Mouse (Mus musculus) urinary bladder, postnatal 4 days (tissue): Measurements from ENCODE around the gene Ppp1r1b.
"Not testable (repeated sequence)": the region's sequence is repeated elsewhere in the genome, so short reads cannot be mapped to it uniquely, and the experiment has no call there.

Experiments used
- DNase-seq, 2 experiments: peaks; one replicate each; pipeline ENCODE4 v3.0.0; 2021 to 2022; ENCODE audit warnings: low spot score in 2 of 2

Ppp1r1b gene

GRCm38 (mm10) chr11:98373244-98373643 lies 25.0 kb downstream of the Ppp1r1b start:
- DNase-seq, result no peak

DNA sequence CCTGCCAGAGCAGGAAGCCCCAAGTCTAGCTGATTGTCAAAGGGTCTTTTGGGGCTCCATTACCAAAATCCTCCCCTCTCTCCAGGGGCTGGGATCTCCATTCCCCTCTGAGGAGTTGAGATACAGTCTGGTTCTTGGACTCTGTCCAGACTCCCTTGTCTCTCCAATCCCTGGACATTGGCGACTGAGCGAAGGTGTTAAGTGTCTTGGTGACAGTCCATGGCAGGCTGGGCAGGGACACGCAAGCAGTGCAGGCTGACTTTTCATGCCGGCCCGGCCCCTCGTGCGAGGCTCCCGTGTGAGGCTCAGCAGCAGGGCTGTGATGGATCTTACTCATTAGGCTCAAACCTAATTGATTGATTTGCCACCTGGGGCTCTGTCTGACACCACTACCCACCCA lies 26.1 kb downstream of the Ppp1r1b start:
- DNase-seq, result no peak

GRCm38 (mm10) chr11:98376756-98377155 lies 28.6 kb downstream of the Ppp1r1b start:
- no peak for DNase-seq

- DNase-seq, result no peak
Observed at GRCm38 (mm10) chr11:98377787-98378186, 29.6 kb downstream of the Ppp1r1b start.

DNA sequence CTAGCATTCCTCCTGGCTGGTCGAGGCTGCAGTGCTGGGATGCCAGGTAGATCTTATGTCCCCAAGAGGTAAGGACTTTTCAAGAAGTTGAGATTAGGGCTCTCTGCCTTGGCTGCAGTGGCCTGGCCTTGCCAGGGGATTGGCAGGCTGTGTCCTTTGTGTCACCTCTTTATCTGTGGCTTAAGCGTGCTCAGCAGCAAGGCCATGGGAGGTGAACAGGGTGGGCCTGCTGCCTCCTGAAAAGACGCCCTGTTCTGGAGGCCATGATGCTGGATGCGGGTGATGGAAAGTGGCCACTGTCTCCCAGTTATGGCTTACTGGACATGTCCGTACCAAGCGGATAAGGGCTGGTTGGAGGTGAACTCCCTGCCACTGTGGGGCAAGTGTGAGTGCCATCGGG lies 31.2 kb downstream of the Ppp1r1b start:
- no peak for DNase-seq

- no peak for DNase-seq
Observed at GRCm38 (mm10) chr11:98380106-98380505, 31.9 kb downstream of the Ppp1r1b start.

- no peak for DNase-seq
Observed at GRCm38 (mm10) chr11:98381651-98382050, 33.4 kb downstream of the Ppp1r1b start.

DNA sequence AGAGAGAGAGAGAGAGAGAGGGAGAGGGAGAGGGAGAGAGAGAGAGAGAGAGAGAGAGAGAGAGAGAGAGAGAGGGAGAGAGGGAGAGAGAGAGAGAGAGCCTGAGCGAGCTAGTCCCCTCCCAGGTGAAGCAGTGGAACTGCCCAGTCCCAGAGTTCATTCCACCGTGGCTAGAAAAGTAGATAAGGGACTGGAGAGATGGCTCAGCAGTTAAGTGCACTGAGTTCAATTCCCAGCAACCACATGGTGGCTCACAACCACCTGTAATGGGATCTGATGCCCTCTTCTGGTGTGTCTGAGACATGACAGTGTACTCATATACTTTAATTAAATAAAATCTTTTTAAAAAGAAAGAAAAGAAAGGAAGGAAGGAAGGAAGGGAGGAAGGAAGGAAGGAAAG lies 34.2 kb downstream of the Ppp1r1b start:
- DNase-seq, result not testable (repeated sequence)

- no peak for DNase-seq
Observed at GRCm38 (mm10) chr11:98383261-98384030, 35.2 kb downstream of the Ppp1r1b start, which contains the start of gene Tcap. Gene Tcap, plus strand, starts transcription at chr11:98383811.

DNA sequence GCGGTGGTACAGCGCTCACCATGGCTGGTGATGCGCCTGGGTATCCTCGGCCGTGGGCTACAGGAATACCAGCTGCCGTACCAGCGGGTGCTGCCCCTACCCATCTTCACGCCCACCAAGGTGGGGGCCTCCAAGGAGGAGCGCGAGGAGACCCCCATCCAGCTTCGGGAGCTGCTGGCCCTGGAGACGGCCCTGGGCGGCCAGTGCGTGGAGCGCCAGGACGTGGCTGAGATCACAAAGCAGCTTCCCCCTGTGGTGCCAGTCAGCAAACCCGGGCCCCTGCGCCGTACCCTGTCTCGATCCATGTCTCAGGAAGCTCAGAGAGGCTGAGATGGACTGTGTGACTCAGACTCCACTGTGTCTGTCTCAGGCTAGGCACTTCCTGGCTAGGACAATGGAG lies 36.0 kb downstream of the Ppp1r1b start:
- no peak for DNase-seq

DNA sequence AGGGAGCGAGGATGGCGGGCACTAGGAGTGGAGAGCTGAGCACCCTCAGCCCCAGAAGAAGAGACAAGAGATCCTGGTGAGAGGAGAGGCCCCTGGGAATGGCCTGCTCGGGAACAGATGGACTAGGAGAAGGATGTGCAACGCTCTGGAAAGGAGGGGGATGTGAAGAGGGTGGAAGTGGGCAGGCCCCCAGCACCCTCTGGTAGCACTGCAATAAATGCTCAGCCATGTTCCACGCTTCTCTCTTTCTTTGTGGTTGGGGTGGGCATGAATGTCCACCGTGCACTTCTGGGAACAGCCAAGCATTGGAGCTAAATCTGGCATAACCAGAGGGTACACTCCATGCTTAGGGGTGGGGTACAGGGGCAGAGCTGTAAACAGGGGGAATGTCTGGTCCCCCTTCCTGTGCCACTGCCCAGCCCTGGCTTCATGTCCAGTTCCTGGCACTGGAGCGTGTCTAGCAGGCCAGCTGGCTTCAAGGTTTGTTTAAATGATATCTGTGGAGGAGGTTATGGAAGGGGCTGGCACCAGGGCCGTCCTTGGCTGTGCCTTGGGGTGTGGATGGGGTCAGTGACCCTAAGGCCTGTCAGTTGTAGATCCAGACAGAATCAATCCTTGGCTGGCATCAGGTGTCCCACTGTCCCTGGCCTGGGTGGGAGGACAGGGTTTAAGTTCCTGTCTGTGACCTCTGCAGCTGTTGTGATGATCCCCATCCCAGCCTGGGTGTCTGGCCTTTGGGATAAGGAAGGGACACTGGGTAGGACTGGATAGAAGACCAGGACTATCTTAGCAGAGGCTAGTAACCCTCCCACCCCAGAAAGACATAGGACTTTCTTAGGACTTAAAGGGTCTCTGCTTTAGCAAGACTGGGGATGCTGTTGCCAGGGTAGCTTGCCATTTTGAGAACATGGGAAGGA lies 36.8 kb downstream of the Ppp1r1b start:
- DNase-seq, result no peak

- DNase-seq, result no peak
Observed at GRCm38 (mm10) chr11:98385638-98386585, 37.7 kb downstream of the Ppp1r1b start, which contains the start of gene Pnmt. Gene Pnmt, plus strand, starts transcription at chr11:98386450.

- DNase-seq, result no peak
Observed at GRCm38 (mm10) chr11:98386596-98386995, 38.4 kb downstream of the Ppp1r1b start.

DNA sequence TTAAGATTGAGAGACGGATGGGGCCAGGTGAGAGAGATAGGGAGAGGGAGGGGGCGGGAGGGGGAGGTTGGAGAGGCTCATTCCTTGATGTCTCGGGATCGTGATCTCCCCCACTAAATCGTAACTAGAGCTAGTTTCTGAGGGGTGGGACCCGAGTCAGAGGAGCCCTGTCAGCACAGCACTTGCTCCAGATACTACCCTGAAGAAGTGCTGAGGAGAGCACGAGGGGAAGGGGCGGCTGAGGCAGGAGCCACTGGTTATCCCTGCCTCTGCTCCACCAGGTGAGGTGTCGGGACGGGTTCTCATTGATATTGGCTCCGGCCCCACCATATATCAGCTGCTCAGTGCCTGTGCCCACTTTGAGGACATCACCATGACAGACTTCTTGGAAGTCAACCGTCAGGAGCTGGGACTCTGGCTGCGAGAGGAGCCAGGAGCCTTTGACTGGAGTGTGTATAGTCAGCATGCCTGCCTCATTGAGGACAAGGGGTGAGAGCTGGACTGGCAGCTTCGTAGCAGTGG lies 38.9 kb downstream of the Ppp1r1b start:
- no peak for DNase-seq

DNA sequence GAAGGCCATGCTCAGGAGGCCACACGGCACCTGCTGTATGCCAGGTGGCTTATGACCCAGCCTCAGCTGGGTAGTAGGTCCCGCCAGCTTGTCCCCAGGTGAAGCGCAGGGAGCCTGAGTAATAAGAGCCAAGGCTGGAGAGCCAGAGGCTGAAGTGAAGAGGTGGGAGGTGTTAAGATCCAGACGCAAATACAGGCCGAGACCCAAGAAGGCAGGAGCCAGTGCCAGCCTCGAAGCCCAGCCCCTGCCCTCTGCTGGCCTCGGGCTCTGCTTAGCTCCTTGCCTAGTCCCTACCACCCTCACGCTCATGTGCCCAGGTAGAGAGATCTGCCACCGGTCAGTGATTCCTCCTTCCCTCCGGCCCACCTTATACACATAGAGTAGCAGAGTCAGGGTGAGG lies 40.1 kb downstream of the Ppp1r1b start:
- DNase-seq, result no peak

DNA sequence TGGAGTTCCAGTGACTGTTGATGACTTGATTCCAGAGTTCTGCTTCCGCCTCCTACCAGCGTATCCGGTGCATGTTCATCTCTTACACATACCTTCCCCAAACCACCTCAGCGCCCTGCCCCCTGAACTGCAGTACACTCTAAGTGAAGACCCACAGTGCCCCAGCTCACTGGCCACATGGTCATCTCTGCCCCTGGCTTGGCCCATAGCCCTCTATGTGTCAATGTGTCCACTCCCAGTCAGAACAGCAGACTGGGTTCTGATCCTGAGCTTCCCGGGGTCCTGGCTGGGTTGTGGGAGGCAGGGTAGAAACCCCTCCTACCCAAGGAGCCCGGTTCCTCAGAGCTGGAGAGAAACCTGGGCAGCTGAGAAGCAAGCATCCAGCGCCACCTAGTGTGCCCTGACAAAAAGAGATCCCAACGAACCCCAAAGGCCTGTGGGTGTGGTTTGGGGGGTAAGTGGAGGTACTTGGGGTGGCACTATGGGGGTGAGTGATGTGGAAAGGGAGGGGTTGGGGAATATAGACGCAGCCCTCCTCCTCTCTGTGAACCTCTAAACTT lies 41.1 kb downstream of the Ppp1r1b start:
- no peak for DNase-seq

DNA sequence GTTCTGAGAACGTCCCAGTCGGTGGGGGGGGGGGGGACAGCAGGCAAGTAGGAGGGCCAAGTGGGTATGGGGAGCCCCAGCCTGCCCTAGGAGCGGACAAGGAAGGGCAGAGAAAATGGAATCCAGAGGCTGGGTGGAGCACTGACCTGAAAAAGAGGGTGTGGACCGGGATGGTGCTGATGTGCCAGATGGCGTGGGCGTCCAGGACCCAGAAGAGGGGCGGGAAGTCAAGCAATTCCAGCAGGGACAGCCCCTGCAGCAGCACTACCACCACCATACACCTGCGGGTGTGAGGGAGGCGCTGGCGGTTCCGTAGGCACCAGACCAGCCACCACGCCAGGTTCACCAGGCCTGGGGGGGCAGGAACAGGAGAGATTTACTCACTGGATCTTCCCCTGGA lies 41.9 kb downstream of the Ppp1r1b start:
- DNase-seq, result no peak

DNA sequence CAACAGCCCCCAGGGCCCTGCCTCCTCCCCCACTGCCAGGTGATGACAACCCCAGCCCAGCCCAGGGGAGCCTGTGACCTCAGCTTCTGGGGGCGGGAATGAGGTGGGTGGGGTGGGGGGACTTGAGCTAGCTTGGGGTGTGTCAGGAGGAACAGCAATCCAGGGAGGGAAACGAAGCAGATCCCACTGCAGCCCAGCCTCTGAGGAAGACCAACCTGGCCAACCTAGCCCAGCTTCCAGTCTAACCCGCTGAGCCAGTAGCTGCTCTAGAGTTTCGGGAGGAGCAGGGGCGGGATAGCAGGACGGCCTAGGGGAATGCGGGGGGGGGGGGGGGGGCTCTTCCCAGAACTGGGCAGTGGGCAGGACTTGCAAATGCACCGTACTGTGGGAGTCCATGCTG lies 43.8 kb downstream of the Ppp1r1b start:
- no peak for DNase-seq

GRCm38 (mm10) chr11:98392645-98393044 lies 44.4 kb downstream of the Ppp1r1b start:
- no peak for DNase-seq

DNA sequence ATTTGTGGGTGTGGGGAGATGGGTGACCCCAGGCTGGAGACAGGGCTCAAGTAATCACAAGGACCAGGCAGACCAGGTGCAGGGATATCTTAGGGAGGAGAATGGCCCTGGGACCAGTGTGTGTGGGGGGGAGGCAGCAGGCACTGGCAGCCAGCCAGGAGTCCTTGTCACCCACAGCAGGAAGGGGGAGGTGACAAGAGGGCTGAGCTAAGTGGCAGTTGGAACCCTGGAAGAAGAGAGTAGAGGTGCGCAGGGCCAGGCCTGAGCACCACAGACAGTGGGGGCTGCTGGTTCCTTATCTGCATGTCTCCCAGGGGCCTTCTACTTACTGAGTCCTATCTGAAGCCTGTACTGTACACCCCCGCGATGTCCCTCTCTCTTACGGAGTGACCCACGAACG lies 45.1 kb downstream of the Ppp1r1b start:
- no peak for DNase-seq

DNA sequence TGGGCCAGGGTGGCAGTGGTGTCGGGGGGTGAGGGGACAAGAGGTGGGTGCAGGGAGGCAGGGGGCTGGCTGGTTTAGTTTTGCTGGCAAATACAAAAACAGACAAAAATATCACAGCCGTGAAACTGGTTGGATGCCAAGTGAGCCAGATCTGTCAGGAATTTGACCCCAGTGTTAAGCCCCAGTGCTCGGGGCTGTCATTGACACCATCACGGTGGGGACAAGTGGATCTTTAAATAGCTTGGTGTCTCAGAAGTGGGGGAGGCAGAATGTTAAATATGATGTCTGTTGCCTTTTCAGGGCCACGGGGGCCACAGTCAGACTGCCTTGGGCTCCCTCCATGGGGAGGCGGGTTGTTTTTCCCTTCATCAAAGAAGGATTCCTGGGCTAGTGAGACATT lies 46.1 kb downstream of the Ppp1r1b start:
- DNase-seq, result no peak
